Mouse (Mus musculus) embryonic facial prominence, embryonic 11.5 days (tissue): ENCODE measurements around the gene Fes. TPM values are rescaled to one million over a fixed set of nuclear protein-coding genes. Genes with fewer than 3 reads are reported as not detected.

Source experiments
- ATAC-seq: fragments of 200-750 bp; cut with Nextera tagmentation; replicated peaks from 2 replicates; pipeline ENCODE4 v1.8.0; 2017; ENCODE audit warnings: low read depth; ENCODE audit not compliant: insufficient number of reproducible peaks, low FRiP score, low TSS enrichment
- DNase-seq: peaks from one replicate; pipeline ENCODE4 v3.0.0-alpha.2; 2015; ENCODE audit warnings: low spot score
- H3K27ac ChIP-seq: fragments of 300-500 bp; sonication (generic); replicated peaks from 2 replicates; pipeline ENCODE4 v1.5.1; 2014; ENCODE audit warnings: mild to moderate bottlenecking, low read depth, low read length, control low read depth
- H3K27me3 ChIP-seq: fragments of 300-500 bp; sonication (generic); 2 replicates; pipeline ENCODE4 v1.6.1; 2014; ENCODE audit warnings: mild to moderate bottlenecking, low read length, moderate library complexity, mixed read lengths; ENCODE audit not compliant: control insufficient read depth, insufficient read depth
- H3K36me3 ChIP-seq: fragments of 300-500 bp; sonication (generic); replicated peaks from 2 replicates; pipeline ENCODE4 v1.6.1; 2014; ENCODE audit warnings: low read depth, mild to moderate bottlenecking, low read length, moderate library complexity, mixed read lengths; ENCODE audit not compliant: control insufficient read depth, insufficient read depth
- H3K4me1 ChIP-seq: fragments of 300-500 bp; sonication (generic); 2 replicates; pipeline ENCODE4 v1.6.1; 2014; ENCODE audit warnings: low read length, mixed read lengths; ENCODE audit not compliant: control insufficient read depth, insufficient read depth
- H3K4me2 ChIP-seq: fragments of 300-500 bp; sonication (generic); 2 replicates; pipeline ENCODE4 v1.6.1; 2014; ENCODE audit warnings: low read depth, mild to moderate bottlenecking, control low read depth, low read length, moderate library complexity
- H3K4me3 ChIP-seq: fragments of 300-500 bp; sonication (generic); 2 replicates; pipeline ENCODE4 v1.5.1; 2014; ENCODE audit warnings: low read depth, low read length, control low read depth
- H3K9ac ChIP-seq: fragments of 300-500 bp; sonication (generic); replicated peaks from 2 replicates; pipeline ENCODE4 v1.6.1; 2014; ENCODE audit warnings: mild to moderate bottlenecking, control low read depth, low read length
- H3K9me3 ChIP-seq: fragments of 300-500 bp; sonication (generic); replicated peaks from 2 replicates; pipeline ENCODE4 v1.6.1; 2016; ENCODE audit warnings: mild to moderate bottlenecking, low read length, inconsistent platforms, mixed read lengths; ENCODE audit not compliant: control insufficient read depth
- WGBS: fragments of 180-500 bp; shearing (Covaris S2); extraction: QIAGEN DNeasy Blood & Tissue Kit; methylation state at CpG from one replicate; pipeline ENCODE4 v1.1.7; 2014; 5-methylcytosine and 5-hydroxymethylcytosine counted together
- polyA plus RNA-seq: library from polyadenylated mRNA; unstranded; fragments of >200 nt; fragmentation: Nextera tagmentation; extraction: Ambion mirVana; gene quantifications from 2 replicates; pipeline ENCODE4 v1.2.1, GENCODE M21; 2014

Fes gene
- polyA plus RNA-seq = 6.6 and 8.3 TPM in 2 replicates

GRCm38 (mm10) chr7:80387633-80388543, at the start of gene Fes:
Gene Fes (minus strand): TSS chr7:80387946.
- DNase-seq = peak; percentile 74
- H3K36me3 ChIP-seq = peaks cover 3% of the 10 kb centered on the region
- H3K9ac ChIP-seq = peak within 1 kb of the TSS; percentile 64
- no peaks in the 10 kb centered on the region; the same call in 1 of the 2 replicates for H3K4me1 ChIP-seq
- H3K27me3 ChIP-seq = no peaks in the 10 kb centered on the region
- no peaks in the 10 kb centered on the region for H3K9me3 ChIP-seq
- peak within 1 kb of the TSS; percentile 53 for H3K4me2 ChIP-seq
- peak within 1 kb of the TSS; percentile 21 for H3K4me3 ChIP-seq
- ATAC-seq = no peak; the same call in 1 of the 2 replicates
- 6% methylated on average over 33 of the region's 33 CpGs for WGBS
- H3K27ac ChIP-seq = 0 out of 2 replicates have a peak within 1 kb of the TSS, but pooled peaks have one; percentile 29

GRCm38 (mm10) chr7:80436571-80436970, 48.8 kb upstream of the Fes start:
- Histone ChIP-seq H3K27me3 (no peaks in the 10 kb centered on the region), H3K9me3 (no peaks in the 10 kb centered on the region), H3K27ac (no peak overlapping the region), H3K36me3 (no peaks in the 10 kb centered on the region), H3K9ac (no peak overlapping the region), H3K4me3 (no peak overlapping the region), H3K4me1 (no peaks in the 10 kb centered on the region; the same call in 1 of the 2 replicates), H3K4me2 (no peak overlapping the region)
- WGBS = 90% methylated on average over 7 of the region's 7 CpGs
- ATAC-seq (no peak), DNase-seq (no peak)

GRCm38 (mm10) chr7:80435594-80435993, 47.8 kb upstream of the Fes start:
- H3K4me1 ChIP-seq = no peaks in the 10 kb centered on the region; the same call in 1 of the 2 replicates
- H3K4me3 ChIP-seq = no peak overlapping the region
- no peaks in the 10 kb centered on the region for H3K36me3 ChIP-seq
- WGBS = 88% methylated on average over 3 of the region's 3 CpGs
- no peak overlapping the region for H3K27ac ChIP-seq
- H3K27me3 ChIP-seq = no peaks in the 10 kb centered on the region
- H3K9ac ChIP-seq = no peak overlapping the region
- H3K9me3 ChIP-seq = no peaks in the 10 kb centered on the region
- H3K4me2 ChIP-seq = no peak overlapping the region
- ATAC-seq (no peak), DNase-seq (no peak)

- H3K9ac ChIP-seq = no peak overlapping the region
- H3K27ac ChIP-seq = no peak overlapping the region
- H3K36me3 ChIP-seq = no peaks in the 10 kb centered on the region
- 94% methylated on average over 12 of the region's 12 CpGs for WGBS
- H3K9me3 ChIP-seq = no peaks in the 10 kb centered on the region
- H3K4me3 ChIP-seq = no peak overlapping the region
- H3K4me1 ChIP-seq = no peaks in the 10 kb centered on the region; the same call in 1 of the 2 replicates
- no peak overlapping the region for H3K4me2 ChIP-seq
- no peak for ATAC-seq
- DNase-seq = no peak
- no peaks in the 10 kb centered on the region for H3K27me3 ChIP-seq
Observed at GRCm38 (mm10) chr7:80429661-80430060, 41.9 kb upstream of the Fes start.

- H3K27ac ChIP-seq = no peak overlapping the region
- H3K4me2 ChIP-seq = no peak overlapping the region
- H3K36me3 ChIP-seq = no peaks in the 10 kb centered on the region
- DNase-seq = no peak
- 87% methylated on average over 5 of the region's 5 CpGs for WGBS
- no peaks in the 10 kb centered on the region for H3K27me3 ChIP-seq
- ATAC-seq = no peak
- no peak overlapping the region for H3K9ac ChIP-seq
- H3K4me3 ChIP-seq = no peak overlapping the region
- no peaks in the 10 kb centered on the region for H3K4me1 ChIP-seq
- no peaks in the 10 kb centered on the region for H3K9me3 ChIP-seq
Observed at GRCm38 (mm10) chr7:80427730-80428129, 40.0 kb upstream of the Fes start.

- 74% methylated on average over 7 of the region's 7 CpGs for WGBS
- ATAC-seq = no peak
Observed at GRCm38 (mm10) chr7:80426363-80426762, 38.6 kb upstream of the Fes start.

GRCm38 (mm10) chr7:80424722-80425121, 37.0 kb upstream of the Fes start:
- ATAC-seq (no peak), DNase-seq (no peak)
- Histone ChIP-seq H3K9ac (no peak overlapping the region), H3K36me3 (no peaks in the 10 kb centered on the region), H3K4me1 (no peaks in the 10 kb centered on the region), H3K9me3 (no peaks in the 10 kb centered on the region), H3K4me2 (no peak overlapping the region), H3K27me3 (no peaks in the 10 kb centered on the region), H3K4me3 (no peak overlapping the region), H3K27ac (no peak overlapping the region)
- 73% methylated on average over 6 of the region's 6 CpGs for WGBS

More at GRCm38 (mm10) chr7:80426363-80426762, 38.6 kb upstream of the Fes start:
- Histone ChIP-seq H3K4me2 (no peak overlapping the region), H3K4me3 (no peak overlapping the region), H3K27me3 (no peaks in the 10 kb centered on the region), H3K36me3 (no peaks in the 10 kb centered on the region), H3K9me3 (no peaks in the 10 kb centered on the region), H3K4me1 (no peaks in the 10 kb centered on the region), H3K27ac (no peak overlapping the region), H3K9ac (no peak overlapping the region)
- no peak for DNase-seq
